Mouse (Mus musculus): ENCODE measurements around the gene Fbxw11. TPM values are rescaled to one million over a fixed set of nuclear protein-coding genes. Genes with fewer than 3 reads are reported as not detected.
"Not testable (repeated sequence)": the region's sequence is repeated elsewhere in the genome, so short reads cannot be mapped to it uniquely, and the experiment has no call there.

Gene Fbxw11
- polyA plus RNA-seq, 1 experiment = 31.9 TPM

DNA sequence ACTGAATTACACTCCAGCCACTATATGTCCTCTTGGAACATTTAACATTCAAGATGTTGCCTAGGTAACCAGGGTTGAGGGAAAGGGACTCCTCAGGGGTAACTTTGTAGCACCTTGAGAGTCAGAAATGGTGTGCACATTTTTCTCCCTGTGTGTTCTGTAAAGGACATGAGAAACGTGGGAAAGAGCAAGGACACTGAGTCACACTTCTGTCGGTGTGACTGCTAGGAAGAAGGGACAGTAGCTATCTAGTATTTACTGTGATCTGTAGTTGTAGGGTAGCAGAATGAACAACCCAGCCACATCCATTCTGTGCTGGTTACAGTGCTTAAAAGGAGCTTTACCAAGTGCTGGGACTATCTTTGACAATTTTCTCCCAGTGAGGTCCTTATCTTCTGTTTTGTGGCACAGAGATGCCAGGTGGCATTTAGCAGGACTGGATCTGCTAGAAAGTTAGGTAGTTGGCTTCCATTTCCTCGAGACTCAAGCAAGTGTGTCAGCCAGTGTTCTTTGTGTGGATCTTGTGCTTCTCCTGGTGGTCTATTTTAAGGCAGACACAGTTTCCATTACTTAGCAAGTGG lies 57.5 kb downstream of the Fbxw11 start:
- no peak for DNase-seq (ENCODE audit: low read depth, low spot score)
- WGBS = 75% methylated on average over 3 of the region's 3 CpGs

DNA sequence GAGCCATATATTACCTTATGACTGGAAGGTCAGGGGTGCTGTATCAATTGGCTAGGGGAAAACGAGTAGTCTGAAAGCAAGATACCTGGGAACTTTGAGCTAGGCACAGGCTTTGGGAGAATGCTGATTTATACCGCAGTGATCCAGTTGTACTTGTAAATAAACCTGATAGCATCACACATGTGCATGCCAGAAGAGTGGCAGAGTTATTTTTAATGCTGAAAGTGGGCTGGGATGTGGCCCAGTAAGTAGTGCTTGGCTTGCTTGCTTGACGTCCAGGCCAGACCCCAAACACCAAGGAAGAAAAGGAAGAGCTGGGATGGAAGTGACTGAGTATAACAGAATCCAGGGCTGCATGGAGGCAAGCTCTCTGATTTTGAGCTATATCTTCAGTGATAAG lies 59.0 kb downstream of the Fbxw11 start:
- WGBS = 51% methylated on average over 3 of the region's 3 CpGs
- no peak for DNase-seq (ENCODE audit: low read depth, low spot score)

DNA sequence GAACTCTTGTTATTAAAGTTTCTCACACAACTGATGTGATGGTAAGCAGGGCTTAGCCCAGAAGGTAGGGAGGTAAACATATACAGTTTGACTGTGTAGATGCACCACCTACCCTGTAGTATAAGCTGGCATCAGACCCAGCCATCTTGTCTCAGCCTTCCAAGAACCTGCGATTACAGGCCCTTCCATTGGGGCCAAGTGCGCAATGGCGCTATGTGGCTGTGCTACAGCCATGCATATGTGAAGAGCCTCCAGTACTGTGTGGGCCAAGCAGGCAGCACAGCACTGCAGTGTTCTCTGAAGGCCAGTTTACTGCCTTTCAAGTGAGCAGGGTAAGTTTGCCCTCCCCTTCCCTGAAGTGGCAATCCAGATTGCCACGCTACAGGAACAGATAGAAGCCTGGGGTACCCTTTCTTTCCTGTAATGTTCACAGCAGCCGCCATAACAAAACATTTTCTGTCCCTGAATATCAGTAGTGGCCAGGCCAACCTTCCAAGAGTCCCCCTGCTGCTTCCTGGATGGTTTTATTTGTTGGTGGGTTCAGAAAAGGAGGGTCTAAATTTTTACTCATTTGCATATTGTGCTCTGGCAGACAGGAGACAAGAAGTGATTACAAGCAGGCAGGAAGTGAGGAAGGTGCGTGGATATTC lies 61.8 kb downstream of the Fbxw11 start:
- DNase-seq (ENCODE audit: low read depth, low spot score) = no peak
- 88% methylated on average over 6 of the region's 6 CpGs for WGBS

DNA sequence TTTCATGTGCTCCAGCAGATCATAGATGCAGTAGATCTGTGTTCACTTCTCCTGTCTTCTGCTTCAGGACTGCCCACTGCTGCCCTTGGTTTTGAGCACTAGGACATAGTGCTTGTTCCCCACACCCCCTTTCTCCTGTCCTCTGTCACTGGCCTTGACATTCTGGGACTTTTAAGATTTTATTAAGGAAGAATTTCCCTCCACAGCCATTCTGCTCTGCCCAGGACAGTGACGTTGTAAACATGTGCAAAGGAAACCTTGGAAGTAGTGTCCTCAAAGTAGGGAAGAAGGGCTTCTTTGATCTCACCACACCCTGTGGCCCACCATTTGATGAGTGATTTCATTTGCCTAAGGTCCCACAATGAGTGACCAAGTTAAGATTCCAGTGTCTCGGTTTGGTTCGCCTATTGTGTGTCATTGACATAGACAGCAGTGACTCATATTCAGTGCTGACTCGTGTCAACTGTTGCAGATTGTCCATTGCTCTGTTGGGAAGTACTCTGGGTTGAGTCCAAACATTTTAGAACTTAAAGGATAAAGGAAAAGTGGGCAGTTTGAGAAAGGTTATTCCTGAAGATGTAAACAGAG lies 64.0 kb downstream of the Fbxw11 start:
- 52% methylated on average over 4 of the region's 4 CpGs for WGBS

DNA sequence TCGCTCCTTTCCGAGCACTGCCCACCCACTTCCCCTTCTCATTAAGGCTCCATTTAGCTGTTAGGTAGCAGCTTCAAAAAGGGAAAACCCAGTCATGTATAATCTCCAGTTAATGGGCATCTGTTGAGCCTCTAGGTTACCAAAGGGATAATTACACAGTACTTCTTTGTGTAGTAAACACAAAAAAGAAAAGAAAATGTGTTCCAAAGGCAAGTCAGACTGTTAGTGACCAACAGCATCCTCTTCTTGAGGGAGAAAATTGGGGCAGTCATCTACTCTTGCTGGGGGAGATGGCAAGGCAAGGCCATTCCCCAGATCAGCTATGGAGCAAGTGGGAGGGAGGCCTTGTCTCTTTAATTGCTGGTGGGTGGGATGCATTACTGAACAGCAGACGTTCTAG lies 65.0 kb downstream of the Fbxw11 start:
- DNase-seq (ENCODE audit: low read depth, low spot score) = no peak
- WGBS = 76% methylated on average over 3 of the region's 3 CpGs

More for the DNA sequence above, 64.0 kb downstream of the Fbxw11 start:
- no peak for DNase-seq (ENCODE audit: low read depth, low spot score)

DNA sequence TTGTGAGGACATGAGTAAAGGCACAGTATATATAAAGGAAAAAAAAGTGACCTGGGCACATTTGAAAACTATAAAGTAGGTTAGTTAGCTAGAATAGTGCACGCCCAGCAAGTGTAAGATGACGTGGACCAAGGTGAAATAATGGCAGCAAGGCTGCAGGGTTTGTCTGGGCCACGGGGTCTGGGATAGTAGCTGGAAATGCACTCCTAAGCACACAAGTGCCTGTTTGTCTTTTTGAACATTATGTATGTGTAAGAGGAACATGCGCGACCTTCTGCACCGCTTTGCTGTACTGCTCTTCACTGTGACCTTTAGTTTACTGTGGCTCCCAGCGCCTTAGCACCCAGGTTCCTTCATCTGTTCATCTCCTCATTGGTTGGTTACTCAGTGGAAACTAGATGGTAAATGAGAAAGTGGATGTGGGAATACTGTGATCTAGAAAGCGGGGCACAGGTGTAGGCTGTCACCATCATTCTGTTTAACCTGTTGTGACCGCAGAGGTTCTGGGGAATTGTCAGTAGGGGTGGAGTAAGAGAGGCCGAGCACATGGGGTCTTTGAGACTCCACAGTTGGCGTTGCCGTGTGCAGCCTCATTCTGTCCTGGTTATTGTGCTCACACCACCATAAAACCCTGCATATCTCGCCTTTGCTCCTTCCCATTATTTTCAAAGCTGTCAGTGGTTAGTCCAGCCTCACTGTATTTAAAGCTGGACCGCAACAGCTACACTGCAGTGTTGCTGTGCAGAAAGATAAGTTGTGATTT lies 66.4 kb downstream of the Fbxw11 start:
- 73% methylated on average over 14 of the region's 14 CpGs for WGBS
- no peak for DNase-seq (ENCODE audit: low read depth, low spot score)

DNA sequence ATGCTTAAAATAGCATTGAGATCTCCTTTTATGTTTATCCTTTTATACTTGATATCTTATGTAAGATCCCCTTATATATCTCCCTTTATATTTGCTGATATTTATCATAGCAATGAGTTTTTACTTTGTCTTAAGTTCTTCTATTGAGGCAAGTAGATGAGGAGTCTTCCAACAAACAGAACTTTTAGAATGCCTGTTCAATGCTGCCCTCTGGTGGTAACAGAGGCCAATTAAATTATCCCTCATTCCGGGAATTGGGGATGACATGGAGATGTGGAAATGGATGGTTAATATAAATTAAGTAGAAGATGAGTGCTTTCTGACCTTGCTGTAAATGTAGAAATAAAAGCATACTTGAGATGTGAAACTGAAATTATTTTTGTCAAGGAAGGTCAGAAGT lies 67.0 kb downstream of the Fbxw11 start:
- no peak for DNase-seq (ENCODE audit: low read depth, low spot score)

DNA sequence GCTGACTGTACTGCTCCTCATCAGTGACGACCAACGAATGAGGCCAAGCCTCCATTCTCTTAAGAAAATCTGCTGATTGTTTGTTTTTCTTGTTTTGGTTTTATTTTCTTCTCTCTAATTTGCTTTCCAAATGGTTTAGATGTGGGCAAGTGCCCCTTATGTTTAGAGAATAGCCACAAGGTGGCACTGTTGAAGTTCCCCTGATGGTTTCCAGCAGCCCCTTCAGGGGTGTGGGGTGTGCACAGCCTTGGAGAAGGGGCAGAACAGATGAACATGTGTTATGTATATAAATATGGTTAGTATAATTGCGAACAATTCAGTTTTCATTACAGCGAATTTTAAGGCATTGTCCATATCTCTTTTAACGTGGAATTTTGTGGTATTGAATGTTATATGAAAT lies 71.7 kb downstream of the Fbxw11 start:
- 64% methylated on average over 5 of the region's 5 CpGs for WGBS
- no peak for DNase-seq (ENCODE audit: low read depth, low spot score)

More for the DNA sequence above, 67.0 kb downstream of the Fbxw11 start:
- WGBS = 4% methylated on average over 1 of the region's 1 CpGs

DNA sequence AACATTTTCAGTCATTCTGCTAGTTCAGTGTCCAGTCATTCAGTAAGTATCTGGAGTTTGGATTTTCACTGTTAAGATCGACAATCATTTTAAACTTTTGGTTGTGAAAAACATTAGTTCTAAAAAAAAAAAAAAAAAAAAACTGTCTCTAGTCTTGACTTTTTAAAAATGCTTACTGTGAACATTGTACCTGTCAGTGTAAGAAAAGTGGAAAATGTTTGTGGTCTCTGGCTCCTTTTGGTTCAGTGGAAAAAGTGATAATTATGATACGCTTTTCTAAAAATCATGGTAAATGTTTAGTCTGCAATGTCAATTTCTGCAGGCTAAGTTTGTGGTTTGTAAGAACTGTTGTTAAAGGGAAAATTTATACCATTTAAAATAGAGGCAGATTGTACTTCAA lies 72.4 kb downstream of the Fbxw11 start:
- DNase-seq (ENCODE audit: low read depth, low spot score) = no peak
- 89% methylated on average over 2 of the region's 2 CpGs for WGBS

DNA sequence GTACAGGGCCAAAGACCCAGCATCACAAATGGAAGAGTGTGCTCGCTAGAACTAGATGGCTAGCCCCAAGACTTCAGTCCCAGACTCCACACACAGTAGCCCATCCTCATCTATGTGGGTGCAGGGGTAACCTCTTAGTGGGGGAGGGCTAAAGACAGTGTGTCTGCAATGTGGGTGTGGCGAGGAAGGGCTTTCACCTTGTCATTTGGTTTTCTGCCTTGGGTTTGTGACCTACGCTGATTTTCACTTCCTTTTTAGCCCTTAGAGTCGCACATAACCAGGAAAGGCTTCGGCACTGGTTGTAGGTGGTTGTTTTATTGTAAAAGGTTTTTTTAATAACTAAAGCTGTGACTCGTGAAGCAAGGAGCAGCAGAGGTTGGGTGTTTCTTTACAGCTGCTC lies 73.0 kb downstream of the Fbxw11 start:
- no peak for DNase-seq (ENCODE audit: low read depth, low spot score)
- WGBS = 36% methylated on average over 6 of the region's 6 CpGs

DNA sequence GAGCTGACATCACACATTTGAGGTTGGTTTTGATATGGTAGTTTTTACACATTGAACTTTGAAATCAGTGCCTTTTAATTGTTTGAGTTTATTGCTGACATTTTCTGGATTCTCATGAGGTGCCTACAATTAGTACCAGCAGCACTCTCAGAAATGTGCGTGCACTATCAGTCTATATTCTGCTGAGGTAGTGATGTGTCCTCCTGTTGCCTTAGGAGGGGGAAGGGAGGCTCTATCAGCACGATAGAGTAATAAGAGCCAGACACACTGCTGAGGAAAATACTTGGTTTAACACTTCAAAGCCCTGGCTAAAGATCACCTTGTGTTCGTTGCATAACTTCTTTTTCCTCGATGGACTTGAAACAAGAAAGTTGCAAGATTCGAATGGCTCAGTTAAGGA lies 73.4 kb downstream of the Fbxw11 start:
- 39% methylated on average over 5 of the region's 5 CpGs for WGBS
- no peak for DNase-seq (ENCODE audit: low read depth, low spot score)

DNA sequence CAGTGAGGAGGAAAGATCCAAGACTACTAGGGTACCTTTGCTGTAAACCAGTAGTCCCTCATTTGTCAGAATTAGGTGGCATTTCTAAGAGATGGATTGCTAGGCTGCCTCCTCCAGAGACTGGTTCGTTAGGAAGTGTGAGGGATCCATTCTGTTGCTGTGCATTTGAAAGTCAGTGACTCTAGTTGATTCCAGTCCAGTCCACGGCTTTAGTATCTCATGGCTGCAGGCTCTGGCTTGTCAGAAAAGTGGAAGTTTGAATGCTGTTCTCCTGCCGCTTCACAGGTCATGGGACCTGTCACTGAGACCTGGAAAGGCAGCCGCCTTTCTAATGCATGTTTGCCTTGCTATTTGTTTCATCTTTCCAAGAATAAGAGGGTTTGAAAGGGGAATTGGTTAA lies 74.4 kb downstream of the Fbxw11 start:
- no peak for DNase-seq (ENCODE audit: low read depth, low spot score)
- WGBS = 92% methylated on average over 4 of the region's 4 CpGs

DNA sequence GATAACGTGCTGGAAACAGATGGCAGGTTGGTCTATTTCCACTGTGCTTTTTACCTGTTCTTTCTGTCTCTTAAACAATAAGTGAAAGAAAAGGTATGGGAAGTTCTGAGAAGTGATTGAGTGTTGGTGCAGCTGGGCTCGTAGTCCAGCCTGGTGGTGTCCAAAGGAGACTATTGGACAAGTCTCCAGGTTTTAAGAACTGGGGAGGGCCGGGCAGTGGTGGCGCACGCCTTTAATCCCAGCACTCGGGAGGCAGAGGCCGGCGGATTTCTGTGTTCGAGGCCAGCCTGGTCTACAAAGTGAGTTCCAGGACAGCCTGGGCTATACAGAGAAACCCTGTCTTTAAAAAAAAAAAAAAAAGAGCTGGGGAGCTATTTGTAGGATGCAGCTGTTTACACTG lies 75.2 kb downstream of the Fbxw11 start:
- DNase-seq (ENCODE audit: low read depth, low spot score) = not testable (repeated sequence)
- WGBS = 91% methylated on average over 9 of the region's 9 CpGs

DNA sequence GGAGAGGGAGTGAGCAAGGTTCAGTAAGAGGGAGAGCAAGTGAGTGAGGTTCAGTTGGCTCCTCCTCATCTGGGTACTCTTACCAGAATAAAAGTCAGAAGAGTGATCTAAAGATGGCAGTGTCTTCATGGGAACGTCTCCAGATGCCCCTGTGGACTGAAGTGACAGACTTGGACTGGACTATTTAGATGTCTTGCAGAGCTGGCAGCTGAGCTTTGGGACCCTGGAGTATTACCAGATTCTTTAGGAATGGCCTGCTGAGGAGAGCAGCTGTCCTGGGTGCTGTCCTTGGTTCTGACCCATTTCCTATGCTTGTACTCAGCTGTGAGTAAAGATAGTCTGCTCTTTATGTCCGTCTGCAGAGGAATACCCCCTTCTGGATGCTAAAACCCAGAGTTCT lies 75.8 kb downstream of the Fbxw11 start:
- DNase-seq (ENCODE audit: low read depth, low spot score) = no peak
- 49% methylated on average over 2 of the region's 2 CpGs for WGBS

DNA sequence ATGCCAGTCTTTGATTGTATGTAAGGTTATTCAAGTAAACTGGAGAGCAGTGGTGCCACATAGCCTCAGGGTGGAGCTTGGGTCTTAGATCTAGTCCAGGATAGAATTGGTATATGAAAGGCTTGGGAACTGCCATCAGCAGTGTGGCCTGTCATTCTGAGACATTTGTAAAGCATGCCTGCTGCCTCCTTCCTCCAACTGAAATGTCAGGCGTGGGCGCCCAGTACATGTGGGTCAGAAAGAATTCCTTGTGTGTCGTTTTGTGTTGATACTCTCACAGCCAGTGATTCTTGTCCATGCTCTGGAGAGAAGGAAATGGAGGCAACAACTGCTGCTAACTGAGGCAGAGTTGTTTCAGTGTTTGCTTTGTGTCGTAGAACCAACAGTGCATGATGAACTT lies 76.5 kb downstream of the Fbxw11 start:
- WGBS = 68% methylated on average over 4 of the region's 4 CpGs
- no peak for DNase-seq (ENCODE audit: low read depth, low spot score)

DNA sequence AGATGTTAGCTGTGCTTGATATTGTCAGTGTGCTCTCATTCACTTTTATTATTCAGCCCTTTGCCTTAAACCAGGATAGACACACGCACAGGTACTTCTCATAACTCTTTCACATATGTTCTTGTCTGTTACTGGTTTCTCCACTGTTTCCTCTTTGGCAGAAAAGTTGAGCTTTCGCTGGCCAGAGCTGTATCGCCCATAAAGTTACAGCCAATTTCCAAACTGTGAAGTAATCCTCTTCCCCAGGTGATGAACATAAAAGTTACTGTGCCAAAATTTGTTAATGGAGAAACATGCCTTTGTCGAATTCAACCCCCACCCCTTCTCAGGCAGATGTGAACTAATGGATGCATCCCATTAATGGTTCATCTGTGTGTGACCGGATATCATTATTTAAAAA lies 80.1 kb downstream of the Fbxw11 start:
- DNase-seq (ENCODE audit: low read depth, low spot score) = no peak
- WGBS = 52% methylated on average over 5 of the region's 5 CpGs

DNA sequence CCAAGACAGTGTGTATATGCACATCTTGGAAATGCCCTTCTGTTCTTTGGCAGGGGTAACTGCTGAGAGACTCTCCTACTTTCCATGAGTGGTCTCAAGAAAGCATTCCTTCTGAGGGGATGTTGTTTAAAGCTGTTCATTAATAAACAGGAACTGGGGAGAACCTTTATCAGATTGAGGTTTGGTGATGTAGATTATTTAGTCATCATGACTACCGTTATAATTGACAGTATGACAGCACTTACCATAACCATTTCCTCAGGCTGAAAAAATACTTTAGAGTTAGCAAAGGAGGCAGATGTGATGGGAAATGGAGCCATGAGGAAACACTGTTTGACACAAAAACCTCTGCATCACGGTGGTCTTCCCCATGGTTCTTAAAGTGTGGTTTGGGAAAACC lies 80.8 kb downstream of the Fbxw11 start:
- no peak for DNase-seq (ENCODE audit: low read depth, low spot score)
- 78% methylated on average over 2 of the region's 2 CpGs for WGBS

DNA sequence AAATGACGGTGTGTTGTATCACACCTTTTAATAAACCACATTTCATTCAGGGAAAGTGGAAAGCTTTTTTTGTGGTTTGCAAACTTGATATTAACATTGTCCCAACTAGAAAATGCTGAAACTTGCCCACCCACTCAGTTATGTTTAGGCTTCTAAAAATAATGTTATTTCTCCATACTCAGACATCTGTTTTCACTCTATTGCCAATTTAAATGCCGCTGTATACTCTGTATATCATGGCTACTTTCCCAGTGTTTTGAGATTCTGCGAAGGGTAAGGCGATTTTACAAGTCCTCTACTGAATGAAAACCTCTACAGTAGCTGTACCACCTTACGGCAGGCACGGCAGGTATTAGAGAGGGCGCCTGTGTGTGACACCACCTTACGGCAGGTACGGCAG lies 82.6 kb downstream of the Fbxw11 start:
- 87% methylated on average over 9 of the region's 9 CpGs for WGBS
- no peak for DNase-seq (ENCODE audit: low read depth, low spot score)

DNA sequence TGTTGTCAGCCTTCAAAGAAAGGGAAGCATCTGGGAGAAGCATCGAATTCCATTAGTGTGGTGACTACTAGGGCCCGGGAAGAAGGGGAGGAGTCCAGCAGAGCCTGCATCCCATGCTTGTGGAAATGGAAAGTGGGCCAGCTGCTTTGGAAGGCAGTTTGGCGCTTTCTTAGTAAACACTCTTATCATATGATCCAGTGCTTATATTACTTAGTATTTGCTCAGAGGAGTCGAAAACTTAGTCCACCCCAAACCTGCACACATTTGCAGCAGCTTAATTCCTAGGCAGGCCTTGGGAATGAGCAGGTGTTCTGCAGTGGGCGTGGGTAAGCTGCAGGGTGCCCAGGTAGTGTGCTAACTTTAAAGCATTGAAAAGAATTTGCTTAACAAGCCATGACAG lies 89.9 kb downstream of the Fbxw11 start:
- 21% methylated on average over 5 of the region's 5 CpGs for WGBS
- DNase-seq (ENCODE audit: low read depth, low spot score) = no peak

DNA sequence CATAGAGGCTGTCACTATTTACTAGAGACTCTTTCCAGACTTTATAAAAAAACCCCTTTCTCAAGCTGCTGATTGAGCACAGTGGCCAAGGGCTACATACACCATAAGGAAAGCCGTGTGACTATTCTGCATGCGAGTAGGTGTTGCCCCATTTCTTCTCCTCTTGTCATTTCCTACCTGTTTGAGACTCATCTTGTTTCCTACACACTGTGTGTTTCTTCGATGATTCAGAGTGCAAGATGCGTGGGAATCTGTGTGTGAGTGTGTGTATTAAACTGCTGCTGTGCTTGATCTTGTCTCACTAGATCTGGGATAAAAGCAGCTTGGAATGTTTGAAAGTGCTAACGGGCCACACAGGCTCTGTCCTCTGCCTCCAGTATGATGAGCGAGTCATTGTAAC lies 90.7 kb downstream of the Fbxw11 start:
- 90% methylated on average over 6 of the region's 6 CpGs for WGBS
- DNase-seq (ENCODE audit: low read depth, low spot score) = no peak

DNA sequence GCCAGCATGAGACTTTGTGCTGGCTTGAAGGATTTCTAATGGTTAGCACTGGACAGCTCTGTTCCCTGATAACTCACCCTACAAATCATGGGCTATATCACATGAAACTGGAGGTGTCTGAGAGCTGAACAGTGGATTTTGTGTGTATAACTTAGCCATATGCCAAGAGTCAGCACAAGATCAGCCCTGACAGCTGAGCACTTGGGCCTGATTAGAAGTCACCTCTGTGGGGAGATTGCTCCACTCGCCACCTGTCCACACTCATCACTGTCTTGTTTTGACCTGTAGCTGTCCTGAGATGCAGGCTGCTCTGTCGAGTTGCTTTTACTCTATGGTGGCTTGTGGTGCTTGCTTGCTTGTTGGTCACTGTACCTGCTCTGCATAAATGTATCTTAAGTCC lies 93.8 kb downstream of the Fbxw11 start:
- 90% methylated on average over 2 of the region's 2 CpGs for WGBS
- DNase-seq (ENCODE audit: low read depth, low spot score) = no peak
